Mouse (Mus musculus): ENCODE results near the gene Ago1.
A peak's percentile ranks its signal among the peaks of the same experiment; 100 is the strongest.

The Ago1 gene

GRCm38 (mm10) chr4:126468285-126468901 is at the start of gene Ago1:
TSS of gene Ago1 (minus strand) at chr4:126468583.
- peak; percentile 87 for DNase-seq (ENCODE audit: low spot score)

GRCm38 (mm10) chr4:126512308-126513066 is 44.1 kb upstream of the Ago1 start:
- no peak for DNase-seq (ENCODE audit: low spot score)

- no peak for DNase-seq (ENCODE audit: low spot score)
Measured at GRCm38 (mm10) chr4:126511013-126511412, 42.6 kb upstream of the Ago1 start.

GRCm38 (mm10) chr4:126509072-126509471 is 40.7 kb upstream of the Ago1 start:
- DNase-seq (ENCODE audit: low spot score): no peak

GRCm38 (mm10) chr4:126508110-126508899 is 39.9 kb upstream of the Ago1 start:
- DNase-seq (ENCODE audit: low spot score): no peak

GRCm38 (mm10) chr4:126502977-126503309 is 34.6 kb upstream of the Ago1 start:
- DNase-seq (ENCODE audit: low spot score): no peak

- DNase-seq (ENCODE audit: low spot score): no peak
Measured at GRCm38 (mm10) chr4:126502141-126502976, 34.0 kb upstream of the Ago1 start.

- no peak for DNase-seq (ENCODE audit: low spot score)
Measured at GRCm38 (mm10) chr4:126498601-126499000, 30.2 kb upstream of the Ago1 start.

GRCm38 (mm10) chr4:126496963-126497362 is 28.6 kb upstream of the Ago1 start:
- no peak for DNase-seq (ENCODE audit: low spot score)

GRCm38 (mm10) chr4:126495942-126496790 is 27.8 kb upstream of the Ago1 start:
- no peak for DNase-seq (ENCODE audit: low spot score)

GRCm38 (mm10) chr4:126495453-126495852 is 27.1 kb upstream of the Ago1 start:
- DNase-seq (ENCODE audit: low spot score): no peak

GRCm38 (mm10) chr4:126493416-126493815 is 25.0 kb upstream of the Ago1 start:
- no peak for DNase-seq (ENCODE audit: low spot score)

- no peak for DNase-seq (ENCODE audit: low spot score)
Measured at GRCm38 (mm10) chr4:126491977-126492376, 23.6 kb upstream of the Ago1 start.

GRCm38 (mm10) chr4:126490726-126491125 is 22.3 kb upstream of the Ago1 start:
- DNase-seq (ENCODE audit: low spot score): no peak

GRCm38 (mm10) chr4:126489811-126490210 is 21.4 kb upstream of the Ago1 start:
- DNase-seq (ENCODE audit: low spot score): no peak

GRCm38 (mm10) chr4:126486217-126486616 is 17.8 kb upstream of the Ago1 start:
- no peak for DNase-seq (ENCODE audit: low spot score)

- DNase-seq (ENCODE audit: low spot score): no peak
Measured at GRCm38 (mm10) chr4:126485065-126485464, 16.7 kb upstream of the Ago1 start.

GRCm38 (mm10) chr4:126483874-126484273 is 15.5 kb upstream of the Ago1 start:
- no peak for DNase-seq (ENCODE audit: low spot score)

- DNase-seq (ENCODE audit: low spot score): no peak
Measured at GRCm38 (mm10) chr4:126482951-126483350, 14.6 kb upstream of the Ago1 start.

- DNase-seq (ENCODE audit: low spot score): no peak
Measured at GRCm38 (mm10) chr4:126481461-126481860, 13.1 kb upstream of the Ago1 start.

- no peak for DNase-seq (ENCODE audit: low spot score)
Measured at GRCm38 (mm10) chr4:126480288-126480687, 11.9 kb upstream of the Ago1 start.

Data from urinary bladder, postnatal 10 days (tissue).